Mouse (Mus musculus): ENCODE data around the gene Pkhd1. TPM values are rescaled to one million over a fixed set of nuclear protein-coding genes. Genes with fewer than 3 reads are reported as not detected.
"Not testable (repeated sequence)": the region's sequence is repeated elsewhere in the genome, so short reads cannot be mapped to it uniquely, and the experiment has no call there.

Gene Pkhd1
- total RNA-seq, 1 experiment from 2014 or later, result 0.78 TPM

DNA sequence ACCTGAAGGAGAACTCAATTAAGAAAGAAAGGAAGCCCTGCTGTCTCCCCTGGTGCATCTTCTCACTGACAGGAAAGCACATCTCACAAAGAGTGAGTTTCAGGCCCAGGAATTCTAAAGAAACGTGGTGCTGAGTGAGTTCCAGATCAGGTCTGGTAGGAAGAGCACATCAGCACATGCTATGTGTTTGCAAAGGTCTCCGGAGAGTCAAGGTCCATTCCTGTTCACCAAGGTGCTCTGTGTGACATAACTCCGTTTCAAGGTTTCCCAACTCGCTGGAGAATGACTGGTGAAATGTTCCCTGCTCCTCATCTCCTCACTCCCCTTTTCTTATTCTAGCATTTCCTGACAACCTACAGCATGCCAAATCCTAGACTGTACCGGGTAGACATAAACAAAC lies 357.5 kb downstream of the Pkhd1 start:
- DNase-seq, result no peak

DNA sequence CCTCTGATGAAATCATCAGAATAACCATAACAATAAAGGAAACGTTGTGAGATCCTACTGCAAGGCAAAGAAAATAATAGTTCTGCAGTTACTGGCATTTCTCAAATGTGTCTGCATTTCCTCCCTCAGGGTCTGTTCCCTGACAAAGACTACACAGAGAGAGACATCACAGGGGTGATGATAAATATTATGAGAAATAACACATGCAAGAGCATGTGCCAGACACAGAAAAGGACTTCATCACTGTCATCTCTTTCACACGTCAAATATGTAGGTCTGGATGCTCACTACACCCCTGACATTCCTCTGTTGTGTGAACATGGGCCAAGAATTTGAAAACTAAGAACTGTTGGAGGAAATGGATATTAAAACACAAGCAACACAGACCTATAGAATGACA lies 369.7 kb downstream of the Pkhd1 start:
- DNase-seq, result no peak

GRCm38 (mm10) chr1:20216681-20217080 lies 401.2 kb downstream of the Pkhd1 start:
- no peak for DNase-seq

DNA sequence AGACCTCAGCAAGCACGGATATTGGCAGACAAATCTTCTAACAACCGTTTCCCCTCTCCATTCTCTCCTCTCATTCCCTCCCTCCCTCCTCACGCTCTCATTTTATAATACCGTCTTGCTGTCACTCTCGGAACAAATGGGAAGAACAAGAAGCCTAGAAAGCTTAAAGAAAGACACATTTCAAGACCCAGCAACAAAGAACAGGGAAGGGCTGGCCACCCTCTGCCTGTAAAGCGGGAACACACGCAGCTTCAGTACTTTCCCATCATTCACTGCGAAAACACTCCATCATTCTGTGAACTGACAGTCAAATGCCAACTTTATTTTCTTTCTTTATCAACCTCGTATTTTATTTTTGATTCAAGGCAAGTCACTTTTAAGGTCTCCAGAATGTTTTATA lies 427.4 kb downstream of the Pkhd1 start:
- no peak for DNase-seq

- no peak for DNase-seq
These were observed 437.7 kb downstream of the Pkhd1 start for GRCm38 (mm10) chr1:20180157-20180556.

- DNase-seq, result no peak
These were observed 446.7 kb downstream of the Pkhd1 start for GRCm38 (mm10) chr1:20171199-20171598.

- not testable (repeated sequence) for DNase-seq
These were observed 467.2 kb downstream of the Pkhd1 start for GRCm38 (mm10) chr1:20150627-20151026.

GRCm38 (mm10) chr1:20150016-20150415 lies 467.8 kb downstream of the Pkhd1 start:
- DNase-seq, result no peak

DNA sequence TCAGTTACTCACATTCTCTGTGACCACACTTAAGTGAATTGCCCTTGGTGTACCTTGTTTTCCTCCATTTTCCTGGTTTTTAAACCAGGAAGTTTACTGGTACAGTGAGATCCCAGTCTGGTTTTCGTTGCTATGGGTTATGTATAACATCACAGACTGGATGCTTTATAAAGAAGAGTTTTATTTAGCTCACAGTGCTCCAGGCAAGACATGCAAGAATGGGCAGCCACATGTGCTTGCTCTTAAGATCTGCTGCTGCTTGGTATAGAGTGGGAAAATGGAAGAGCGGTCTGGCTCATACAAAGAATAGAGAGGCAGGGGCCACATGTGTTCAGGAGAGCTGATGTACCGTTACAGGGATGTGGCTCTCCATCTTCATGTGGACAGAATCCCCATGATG lies 481.7 kb downstream of the Pkhd1 start:
- no peak for DNase-seq

DNA sequence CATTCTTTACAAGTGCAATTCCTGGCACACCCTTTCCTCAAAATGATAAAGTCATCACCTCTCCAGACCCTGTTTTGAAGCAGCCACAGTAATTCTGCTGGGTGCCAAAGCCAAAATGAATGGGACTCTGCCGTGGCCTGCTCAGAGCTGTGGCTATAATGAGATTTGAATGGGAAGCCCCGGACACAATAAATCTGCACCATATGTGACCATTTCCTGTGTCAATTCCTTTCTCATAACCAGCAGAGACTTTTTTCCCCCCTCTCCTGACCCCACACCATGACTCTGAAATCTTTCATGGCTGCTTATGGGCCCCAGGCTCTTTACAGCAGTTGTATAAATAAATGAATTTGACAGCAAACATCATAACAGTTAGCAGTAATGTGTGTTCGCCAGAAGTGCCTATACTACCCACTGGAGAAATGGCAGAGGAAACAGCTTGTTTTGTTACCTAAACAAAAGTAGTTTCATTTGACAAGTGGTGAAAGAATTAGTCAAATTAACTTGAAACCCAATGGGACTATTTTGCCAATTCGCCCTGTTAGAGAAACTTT lies 482.7 kb downstream of the Pkhd1 start:
- no peak for DNase-seq

- DNase-seq, result no peak
These were observed 484.2 kb downstream of the Pkhd1 start for GRCm38 (mm10) chr1:20133636-20134035.

GRCm38 (mm10) chr1:20131786-20132596 lies 485.9 kb downstream of the Pkhd1 start:
- DNase-seq, result no peak

DNA sequence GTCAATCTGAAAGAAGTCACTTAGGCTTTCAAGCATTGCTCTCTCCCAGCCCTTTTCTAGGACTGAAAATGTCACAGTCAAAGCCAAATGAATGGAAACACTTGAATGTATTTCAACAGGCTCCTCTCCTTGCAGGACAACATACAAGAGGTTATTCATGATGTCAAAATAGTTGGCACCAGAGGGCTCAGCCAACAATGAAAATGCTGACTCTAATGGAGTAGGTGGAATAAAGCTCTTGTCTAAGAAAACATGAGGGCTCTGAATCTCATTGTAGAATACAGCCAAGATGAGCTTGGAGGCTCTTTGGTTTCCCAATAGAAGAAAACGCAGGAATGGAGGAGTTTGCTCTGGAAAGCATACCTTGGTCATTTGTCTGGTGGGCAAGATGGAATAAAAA lies 500.5 kb downstream of the Pkhd1 start:
- DNase-seq, result no peak

- DNase-seq, result peak; percentile 13
These were observed 548.1 kb downstream of the Pkhd1 start for GRCm38 (mm10) chr1:20069733-20070132.

GRCm38 (mm10) chr1:20058245-20058644 lies 559.6 kb downstream of the Pkhd1 start:
- DNase-seq, result peak; percentile 52

DNA sequence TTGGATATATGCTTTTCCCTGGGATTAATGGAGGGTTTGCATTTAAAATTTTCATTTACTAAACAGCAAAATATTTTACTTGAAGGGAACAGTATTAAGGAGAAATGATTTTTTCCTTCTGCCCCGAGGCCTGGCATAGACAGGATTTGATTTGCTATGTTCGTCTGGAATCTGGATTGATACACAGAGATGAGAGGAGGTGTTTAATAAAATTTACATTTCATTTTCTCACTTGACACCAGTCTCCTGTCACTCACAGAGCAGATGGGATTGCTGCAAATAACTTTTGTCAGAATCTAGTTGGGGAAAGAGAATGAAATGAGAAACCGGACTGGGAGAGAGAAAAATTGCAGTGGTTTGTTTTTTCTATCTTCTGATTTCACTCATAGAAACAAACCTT lies 578.5 kb downstream of the Pkhd1 start:
- no peak for DNase-seq

DNA sequence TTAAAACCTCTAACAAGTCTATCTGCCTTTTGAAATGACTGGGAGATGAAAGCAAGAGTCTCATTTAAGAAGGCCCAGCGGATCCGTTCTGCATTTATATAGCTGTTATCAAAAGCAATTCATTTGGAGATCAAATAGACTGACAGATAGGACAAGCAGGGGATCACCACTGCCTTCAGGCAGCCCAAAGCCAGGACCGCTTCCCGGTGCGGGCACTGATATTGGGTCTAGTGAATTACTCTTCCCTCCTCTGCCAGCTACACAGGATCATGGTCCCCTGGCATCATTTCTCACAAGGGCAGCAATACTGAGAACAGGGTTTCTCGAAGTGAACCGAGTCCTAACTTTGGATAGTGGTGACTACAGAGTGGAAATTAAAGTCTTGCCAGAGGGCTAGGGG lies 582.6 kb downstream of the Pkhd1 start:
- no peak for DNase-seq

DNA sequence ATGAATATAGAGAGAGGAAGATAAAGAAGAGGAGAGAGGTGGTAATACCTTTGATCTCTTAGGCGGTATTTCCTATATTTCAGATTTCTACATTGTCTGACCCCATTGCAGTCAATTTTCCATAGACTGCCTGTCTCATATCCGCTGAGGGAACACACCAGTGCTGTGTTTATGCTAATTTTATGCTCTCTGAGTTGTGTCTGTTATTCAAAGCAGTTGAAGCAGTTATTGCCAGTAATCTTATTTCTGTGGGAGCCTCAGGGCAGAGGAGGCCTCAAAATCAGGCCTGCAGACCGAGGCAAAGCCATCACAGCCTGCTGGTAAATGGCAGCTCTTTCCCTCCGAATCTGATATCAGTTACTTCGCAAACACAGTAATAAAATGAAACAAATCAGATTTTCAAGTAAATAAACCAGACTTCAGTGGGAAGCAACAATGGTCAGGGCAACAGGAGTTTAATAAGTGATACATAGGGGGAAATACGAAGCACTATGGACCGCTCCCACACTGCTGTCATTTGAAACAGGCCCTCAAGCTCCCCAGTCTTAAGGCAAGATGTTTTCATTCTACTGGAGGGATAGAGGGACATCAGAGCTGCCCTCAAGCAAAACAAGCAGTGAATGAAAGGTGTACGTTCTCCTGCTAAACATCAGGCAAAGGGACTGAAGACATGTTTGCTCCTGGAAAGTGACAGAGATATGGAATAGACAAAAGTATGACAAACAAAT lies 599.5 kb downstream of the Pkhd1 start:
- peak; percentile 5 for DNase-seq

- DNase-seq, result no peak
These were observed 600.2 kb downstream of the Pkhd1 start for GRCm38 (mm10) chr1:20017619-20018018.

Measured in adrenal gland, postnatal 14 days (tissue).